Mouse (Mus musculus) MEL (cell line): ENCODE results near the gene Znfx1.

Experiments used
- CHD2 ChIP-seq: IDR thresholded peaks from 2 replicates; pipeline ENCODE4 v1.6.1; 2011; ENCODE audit warnings: low read length, improper control_type of control experiment
- CTCF ChIP-seq, 3 experiments: IDR thresholded peaks in 2 of 3; conservative IDR thresholded peaks in 1 of 3; 2 replicates each; pipeline ENCODE4 v1.5.1; 2011 to 2012; ENCODE audit warnings: low read length in 3 of 3, low read depth in 2 of 3, mild to moderate bottlenecking in 2 of 3, improper control_type of control experiment in 1 of 3, inconsistent platforms in 1 of 3, mixed read lengths in 1 of 3, moderate library complexity in 1 of 3; ENCODE audit not compliant: control insufficient read depth in 1 of 3, insufficient read depth in 1 of 3, poor library complexity in 1 of 3, severe bottlenecking in 1 of 3
- GATA1 ChIP-seq: IDR thresholded peaks from 2 replicates; pipeline ENCODE4 v1.6.1; 2011; ENCODE audit warnings: low read depth, low read length, improper control_type of control experiment
- KAT2A ChIP-seq: conservative IDR thresholded peaks from 2 replicates; pipeline ENCODE4 v1.6.1; 2012; ENCODE audit warnings: low read depth, low read length, improper control_type of control experiment, inconsistent platforms
- MAFK ChIP-seq: IDR thresholded peaks from 2 replicates; pipeline ENCODE4 v1.6.1; 2011; ENCODE audit warnings: low read depth, mild to moderate bottlenecking, low read length, improper control_type of control experiment, borderline replicate concordance
- MAZ ChIP-seq: IDR thresholded peaks from 2 replicates; pipeline ENCODE4 v1.6.1; 2012; ENCODE audit warnings: low read depth, mild to moderate bottlenecking, inconsistent platforms, low read length, improper control_type of control experiment
- NRF1 ChIP-seq: IDR thresholded peaks from 2 replicates; pipeline ENCODE4 v1.6.1; 2014; ENCODE audit warnings: low read depth, mild to moderate bottlenecking, inconsistent platforms, low read length, improper control_type of control experiment, moderate library complexity; ENCODE audit not compliant: poor library complexity, insufficient read depth, severe bottlenecking
- POLR2A ChIP-seq, 2 experiments: IDR thresholded peaks; 2 replicates each; pipeline ENCODE4 v1.6.1; 2011 to 2012; ENCODE audit warnings: low read length in 2 of 2, mild to moderate bottlenecking in 2 of 2, control low read depth in 1 of 2, improper control_type of control experiment in 1 of 2, low read depth in 1 of 2, moderate library complexity in 1 of 2; ENCODE audit not compliant: control insufficient read depth in 1 of 2, insufficient read depth in 1 of 2, poor library complexity in 1 of 2
- POLR2AphosphoS5 ChIP-seq: IDR thresholded peaks from 2 replicates; pipeline ENCODE4 v1.6.1; 2012; ENCODE audit warnings: low read depth, borderline replicate concordance, mild to moderate bottlenecking, inconsistent platforms, low read length, moderate library complexity, mixed read lengths
- TCF12 ChIP-seq: IDR thresholded peaks from 2 replicates; pipeline ENCODE4 v1.6.1; 2014; ENCODE audit warnings: low read depth, mild to moderate bottlenecking, inconsistent platforms, low read length, improper control_type of control experiment, moderate library complexity
- UBTF ChIP-seq: IDR thresholded peaks from 2 replicates; pipeline ENCODE4 v1.6.1; 2012; ENCODE audit warnings: low read depth, mild to moderate bottlenecking, inconsistent platforms, low read length, improper control_type of control experiment, moderate library complexity, borderline replicate concordance; ENCODE audit not compliant: insufficient read depth
- ZMIZ1 ChIP-seq: IDR thresholded peaks from 2 replicates; pipeline ENCODE4 v1.6.1; 2012; ENCODE audit warnings: low read depth, mild to moderate bottlenecking, inconsistent platforms, low read length, improper control_type of control experiment, moderate library complexity
- ZNF384 ChIP-seq: IDR thresholded peaks from 2 replicates; pipeline ENCODE4 v1.6.1; 2012; ENCODE audit warnings: low read depth, mild to moderate bottlenecking, inconsistent platforms, low read length, improper control_type of control experiment

DNA sequence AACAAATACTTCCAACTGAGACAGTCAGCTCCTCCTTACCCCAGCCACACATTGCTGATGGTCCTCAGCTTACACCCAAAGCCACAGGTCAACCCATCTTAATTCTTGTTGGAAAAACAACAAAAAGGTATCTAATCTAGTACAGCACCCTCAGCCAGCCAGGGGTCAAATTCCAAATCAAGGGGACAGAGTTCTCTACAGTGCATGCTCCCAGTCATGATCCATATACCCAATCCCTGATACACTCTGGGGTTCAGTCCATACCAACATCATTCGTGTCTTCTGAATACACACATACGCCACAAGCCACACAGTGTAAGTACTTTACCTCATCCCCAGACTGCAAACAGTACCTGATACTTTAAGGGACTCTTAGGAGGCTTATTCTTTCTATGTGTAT lies 56.5 kb downstream of the Znfx1 start:
- TF ChIP-seq CTCF (IDR thresholded peaks at IDR 0.05 in 2 of 3, conservative IDR thresholded peaks at IDR 0.05 in 1 of 3; ENCODE audit: control insufficient read depth in 1 of 3, insufficient read depth in 1 of 3, low read depth in 2 of 3, low read length in 3 of 3, poor library complexity in 1 of 3, severe bottlenecking in 1 of 3) (no peak), KAT2A (no peak), MAFK (no peak), CHD2 (no peak), NRF1 (no peak), POLR2AphosphoS5 (no peak), ZNF384 (no peak), POLR2A (IDR thresholded peaks at IDR 0.05; ENCODE audit: control insufficient read depth in 1 of 2, insufficient read depth in 1 of 2, low read depth in 1 of 2, low read length in 2 of 2, poor library complexity in 1 of 2) (no peak), UBTF (no peak), TCF12 (no peak), GATA1 (no peak), MAZ (no peak), ZMIZ1 (no peak)
